Mouse (Mus musculus) megakaryocyte progenitor cell, adult 5-6 weeks (primary cell): ENCODE measurements around the gene Trit1. TPM values are rescaled to one million over a fixed set of nuclear protein-coding genes. Genes with fewer than 3 reads are reported as not detected.

Source experiments
- ATAC-seq: replicated peaks from 2 replicates; pipeline ENCODE4 v1.8.0; 2016; ENCODE audit warnings: mild to moderate bottlenecking, moderate TSS enrichment, inconsistent platforms; ENCODE audit not compliant: poor library complexity
- total RNA-seq, 2 experiments: library from RNA; stranded (forward) in 1 of 2; stranded (reverse) in 1 of 2; fragments of 157-497, 149-512 nt in 1 of 2; fragments of 200-1000 nt in 1 of 2; gene quantifications; 2 replicates each; pipeline versions ENCODE4 v1.2.3 to v1.2.4; 2015 to 2017

Trit1 gene
- total RNA-seq, 2 experiments from 2014 or later: 14.5 to 19.3 TPM

GRCm38 (mm10) chr4:123093869-123094268 is 77.5 kb downstream of the Trit1 start:
- no peak for ATAC-seq

Other genes starting within 250 kb of the Trit1 start
- 120 and 123 TPM in 2 replicates for gene Ppt1, start 180.4 kb upstream of the Trit1 start, total RNA-seq (2015)
- 71.5 and 79.3 TPM in 2 replicates for gene Ppt1, start 180.4 kb upstream of the Trit1 start, total RNA-seq (2017)
- 125 and 140 TPM in 2 replicates for gene Cap1, start 130.5 kb upstream of the Trit1 start, total RNA-seq (2015)
- gene Cap1, start 130.5 kb upstream of the Trit1 start, total RNA-seq (2017): 169 and 175 TPM in 2 replicates
- gene Mfsd2a, start 55.4 kb upstream of the Trit1 start, total RNA-seq (2015): 0.10 and 0.22 TPM in 2 replicates
- 0.20 TPM in 1 of 2 replicates, not detected in the other for gene Mfsd2a, start 55.4 kb upstream of the Trit1 start, total RNA-seq (2017)
- gene Mycl, start 20.9 kb upstream of the Trit1 start, total RNA-seq (2015): 0.12 and 0.54 TPM in 2 replicates
- gene Mycl, start 20.9 kb upstream of the Trit1 start, total RNA-seq (2017): 0.54 and 2.0 TPM in 2 replicates
- gene Bmp8b, start 88.6 kb downstream of the Trit1 start, total RNA-seq (2015): not detected in 2 replicates
- gene Bmp8b, start 88.6 kb downstream of the Trit1 start, total RNA-seq (2017): not detected in 2 replicates
- gene Oxct2b, start 99.7 kb downstream of the Trit1 start, total RNA-seq (2015): not detected in 2 replicates
- not detected in 2 replicates for gene Oxct2b, start 99.7 kb downstream of the Trit1 start, total RNA-seq (2017)
- gene Ppie, start 123.4 kb downstream of the Trit1 start, total RNA-seq (2015): 38.5 and 52.5 TPM in 2 replicates
- gene Ppie, start 123.4 kb downstream of the Trit1 start, total RNA-seq (2017): 64.9 and 74.0 TPM in 2 replicates
- gene Hpcal4, start 166.6 kb downstream of the Trit1 start, total RNA-seq (2015): not detected in 2 replicates
- gene Hpcal4, start 166.6 kb downstream of the Trit1 start, total RNA-seq (2017): not detected in 2 replicates
- not detected in 2 replicates for gene Nt5c1a, start 184.9 kb downstream of the Trit1 start, total RNA-seq (2015)
- gene Nt5c1a, start 184.9 kb downstream of the Trit1 start, total RNA-seq (2017): 0.88 TPM in 1 of 2 replicates, not detected in the other
- gene Heyl, start 217.0 kb downstream of the Trit1 start, total RNA-seq (2015): not detected in 2 replicates
- not detected in 2 replicates for gene Heyl, start 217.0 kb downstream of the Trit1 start, total RNA-seq (2017)
- 141 and 168 TPM in 2 replicates for gene Pabpc4, start 245.8 kb downstream of the Trit1 start, total RNA-seq (2015)
- 118 and 136 TPM in 2 replicates for gene Pabpc4, start 245.8 kb downstream of the Trit1 start, total RNA-seq (2017)